Mouse (Mus musculus) stomach, postnatal 0 days (tissue): ENCODE data around the gene 5330417C22Rik. TPM values are rescaled to one million over a fixed set of nuclear protein-coding genes. Genes with fewer than 3 reads are reported as not detected.

Experiments used
- ATAC-seq: fragments of 200-750 bp; cut with Nextera tagmentation; 2 replicates; pipeline ENCODE4 v1.8.0; 2017; ENCODE audit not compliant: low FRiP score, low TSS enrichment
- DNase-seq: peaks from one replicate; pipeline ENCODE4 v3.0.0-alpha.2; 2016; ENCODE audit warnings: low spot score
- H3K27ac ChIP-seq: fragments of 300-500 bp; sonication (generic); replicated peaks from 2 replicates; pipeline ENCODE4 v1.5.1; 2014; ENCODE audit warnings: mild to moderate bottlenecking, control low read depth
- H3K27me3 ChIP-seq: fragments of 300-500 bp; sonication (generic); 2 replicates; pipeline ENCODE4 v1.6.1; 2014; ENCODE audit warnings: low read length; ENCODE audit not compliant: control insufficient read depth, insufficient read depth
- H3K36me3 ChIP-seq: fragments of 300-500 bp; sonication (generic); 2 replicates; pipeline ENCODE4 v1.6.1; 2014; ENCODE audit warnings: low read length, mixed read lengths; ENCODE audit not compliant: control insufficient read depth, insufficient read depth
- H3K4me1 ChIP-seq: fragments of 300-500 bp; sonication (generic); replicated peaks from 2 replicates; pipeline ENCODE4 v1.6.1; 2014; ENCODE audit warnings: antibody characterized with exemption; ENCODE audit not compliant: control insufficient read depth, insufficient read depth
- H3K4me2 ChIP-seq: fragments of 300-500 bp; sonication (generic); replicated peaks from 2 replicates; pipeline ENCODE4 v1.6.1; 2014; ENCODE audit warnings: low read depth, mild to moderate bottlenecking, control low read depth, moderate library complexity
- H3K4me3 ChIP-seq: fragments of 300-500 bp; sonication (generic); 2 replicates; pipeline ENCODE4 v1.5.1; 2014; ENCODE audit warnings: low read depth, low read length, control low read depth
- H3K9ac ChIP-seq: fragments of 300-500 bp; sonication (generic); 2 replicates; pipeline ENCODE4 v1.6.1; 2014; ENCODE audit warnings: mild to moderate bottlenecking, low read length, control low read depth, mixed read lengths
- H3K9me3 ChIP-seq: fragments of 300-500 bp; sonication (generic); 2 replicates; pipeline ENCODE4 v1.6.1; 2016; ENCODE audit warnings: low read length; ENCODE audit not compliant: control insufficient read depth
- CTCF ChIP-seq: IDR thresholded peaks from 2 replicates; pipeline ENCODE4 v1.5.1; 2016; ENCODE audit warnings: antibody characterized with exemption, low read depth, mild to moderate bottlenecking, moderate library complexity
- EP300 ChIP-seq: optimal IDR thresholded peaks from 2 replicates; pipeline ENCODE3; 2016; ENCODE audit warnings: antibody characterized with exemption
- WGBS: fragments of 180-500 bp; shearing (Covaris S2); extraction: QIAGEN DNeasy Blood & Tissue Kit; methylation state at CpG from one replicate; pipeline ENCODE4 v1.1.7; 2014; 5-methylcytosine and 5-hydroxymethylcytosine counted together
- polyA plus RNA-seq: library from polyadenylated mRNA; unstranded; fragments of >200 nt; fragmentation: Nextera tagmentation; extraction: Ambion mirVana; gene quantifications from 2 replicates; pipeline ENCODE4 v1.2.1, GENCODE M21; 2015

Gene 5330417C22Rik
- polyA plus RNA-seq, 1 experiment from 2014 or later, result 30.8 TPM

- no peak overlapping the region for H3K4me3 ChIP-seq
- no peaks in the 10 kb centered on the region for H3K27me3 ChIP-seq
- H3K4me1 ChIP-seq, result peaks cover 7% of the 10 kb centered on the region
- peak overlapping the region; percentile 53; the same call in 1 of the 2 replicates for H3K27ac ChIP-seq
- peak; percentile 10; the same call in 1 of the 2 replicates for ATAC-seq
- peak overlapping the region; percentile 38 for H3K9ac ChIP-seq
- no peaks in the 10 kb centered on the region for H3K9me3 ChIP-seq
- H3K4me2 ChIP-seq, result peak overlapping the region; percentile 35
- TF ChIP-seq EP300 (no peak), CTCF (no peak)
- 44% methylated on average over 8 of the region's 8 CpGs for WGBS
- H3K36me3 ChIP-seq, result no peaks in the 10 kb centered on the region; the same call in 1 of the 2 replicates
- DNase-seq, result peak; percentile 59
These were observed 124.6 kb downstream of the 5330417C22Rik start for GRCm38 (mm10) chr3:108411754-108412121.

GRCm38 (mm10) chr3:108411026-108411753 is 125.1 kb downstream of the 5330417C22Rik start:
- Histone ChIP-seq H3K36me3 (no peaks in the 10 kb centered on the region; the same call in 1 of the 2 replicates), H3K9ac (peak overlapping the region; percentile 38), H3K4me3 (no peak overlapping the region), H3K27me3 (no peaks in the 10 kb centered on the region), H3K4me2 (peak overlapping the region; percentile 35), H3K4me1 (peaks cover 7% of the 10 kb centered on the region), H3K9me3 (no peaks in the 10 kb centered on the region), H3K27ac (peak overlapping the region; percentile 24; the same call in 1 of the 2 replicates)
- ATAC-seq (0 out of 2 replicates have a peak, but pooled peaks have one; percentile 1), DNase-seq (no peak)
- TF ChIP-seq CTCF (no peak), EP300 (no peak)
- 48% methylated on average over 5 of the region's 5 CpGs for WGBS

GRCm38 (mm10) chr3:108410359-108410714 is 126.0 kb downstream of the 5330417C22Rik start:
- no peak for DNase-seq
- Histone ChIP-seq H3K4me3 (no peak overlapping the region), H3K27ac (0 out of 2 replicates have a peak overlapping the region, but pooled peaks have one; percentile 13), H3K4me1 (peaks cover 5% of the 10 kb centered on the region; the same call in 1 of the 2 replicates), H3K4me2 (peak overlapping the region; percentile 14; the same call in 1 of the 2 replicates), H3K9me3 (no peaks in the 10 kb centered on the region), H3K27me3 (no peaks in the 10 kb centered on the region), H3K9ac (peak overlapping the region; percentile 18; the same call in 1 of the 2 replicates), H3K36me3 (no peaks in the 10 kb centered on the region; the same call in 1 of the 2 replicates)
- TF ChIP-seq EP300, result no peak
- TF ChIP-seq CTCF, result no peak
- 23% methylated on average over 5 of the region's 5 CpGs for WGBS
- ATAC-seq, result no peak

- no peaks in the 10 kb centered on the region; the same call in 1 of the 2 replicates for H3K36me3 ChIP-seq
- ATAC-seq, result no peak
- TF ChIP-seq EP300 (no peak), CTCF (no peak)
- DNase-seq, result no peak
- peak overlapping the region; percentile 14; the same call in 1 of the 2 replicates for H3K4me2 ChIP-seq
- no peak overlapping the region for H3K4me3 ChIP-seq
- peaks cover 3% of the 10 kb centered on the region; the same call in 1 of the 2 replicates for H3K4me1 ChIP-seq
- peak overlapping the region; percentile 38; the same call in 1 of the 2 replicates for H3K9ac ChIP-seq
- WGBS, result 47% methylated on average over 8 of the region's 8 CpGs
- no peaks in the 10 kb centered on the region for H3K9me3 ChIP-seq
- no peaks in the 10 kb centered on the region for H3K27me3 ChIP-seq
- H3K27ac ChIP-seq, result no peak overlapping the region
These were observed 126.5 kb downstream of the 5330417C22Rik start for GRCm38 (mm10) chr3:108409656-108410358.

- Histone ChIP-seq H3K27me3 (no peaks in the 10 kb centered on the region), H3K9ac (no peak overlapping the region), H3K27ac (no peak overlapping the region), H3K4me2 (no peak overlapping the region), H3K36me3 (no peaks in the 10 kb centered on the region; the same call in 1 of the 2 replicates), H3K9me3 (no peaks in the 10 kb centered on the region), H3K4me3 (no peak overlapping the region), H3K4me1 (peaks cover 3% of the 10 kb centered on the region; the same call in 1 of the 2 replicates)
- no peak for DNase-seq
- no peak for TF ChIP-seq CTCF
- TF ChIP-seq EP300, result no peak
- WGBS, result 78% methylated on average over 8 of the region's 8 CpGs
- ATAC-seq, result no peak
These were observed 127.8 kb downstream of the 5330417C22Rik start for GRCm38 (mm10) chr3:108408517-108409008.
